Mouse (Mus musculus): Measurements from ENCODE around the gene Mzf1. TPM values are rescaled to one million over a fixed set of nuclear protein-coding genes. Genes with fewer than 3 reads are reported as not detected.

Mzf1 gene
- total and polyA plus RNA-seq, 2 experiments from 2014 or later, result 0.83 to 8.4 TPM

GRCm38 (mm10) chr7:13039181-13039580 lies 15.4 kb downstream of the Mzf1 start:
- TF ChIP-seq EP300 (IDR thresholded peaks at IDR 0.05; ENCODE audit: low read depth), result no peak

GRCm38 (mm10) chr7:13038621-13039169 lies 15.9 kb downstream of the Mzf1 start:
- Histone ChIP-seq H3K36me3 (replicated peaks; ENCODE audit: control insufficient read depth, insufficient read depth, low read length) (peaks cover 8% of the 10 kb centered on the region), H3K9ac (replicated peaks; ENCODE audit: low read depth, low read length) (peak overlapping the region; percentile 98), H3K4me2 (ENCODE audit: low read depth, low read length) (peak overlapping the region; percentile 87), H3K27me3 (ENCODE audit: control insufficient read depth, insufficient read depth, low read length) (peaks cover 10% of the 10 kb centered on the region), H3K4me3 (ENCODE audit: low read depth, low read length) (peak overlapping the region; percentile 92), H3K27ac (ENCODE audit: low read depth) (peak overlapping the region; percentile 100), H3K9me3 (replicated peaks; ENCODE audit: control insufficient read depth, low read length) (no peaks in the 10 kb centered on the region), H3K4me1 (ENCODE audit: control insufficient read depth, insufficient read depth) (peaks cover 31% of the 10 kb centered on the region)
- DNase-seq (ENCODE audit: low spot score), result peak; percentile 39
- no peak for ATAC-seq (ENCODE audit: insufficient read depth, low read depth)
- WGBS, result 9% methylated on average over 15 of the region's 15 CpGs
- TF ChIP-seq EP300 (IDR thresholded peaks at IDR 0.05; ENCODE audit: low read depth), result 0 out of 2 replicates have a peak, but pooled peaks have one; percentile 16
- TF ChIP-seq CTCF (IDR thresholded peaks at IDR 0.05; ENCODE audit: low read depth), result no peak

More at GRCm38 (mm10) chr7:13039181-13039580, 15.4 kb downstream of the Mzf1 start:
- H3K4me1 ChIP-seq (ENCODE audit: control insufficient read depth, insufficient read depth), result peaks cover 30% of the 10 kb centered on the region
- H3K27me3 ChIP-seq (ENCODE audit: control insufficient read depth, insufficient read depth, low read length), result peaks cover 15% of the 10 kb centered on the region
- peak overlapping the region; percentile 87 for H3K4me2 ChIP-seq (ENCODE audit: low read depth, low read length)
- peak overlapping the region; percentile 100 for H3K27ac ChIP-seq (ENCODE audit: low read depth)
- ATAC-seq (ENCODE audit: insufficient read depth, low read depth) (no peak), DNase-seq (ENCODE audit: low spot score) (no peak)
- peak overlapping the region; percentile 98 for H3K9ac ChIP-seq (replicated peaks; ENCODE audit: low read depth, low read length)
- no peaks in the 10 kb centered on the region for H3K9me3 ChIP-seq (replicated peaks; ENCODE audit: control insufficient read depth, low read length)
- WGBS, result 50% methylated on average over 1 of the region's 1 CpGs
- peaks cover 8% of the 10 kb centered on the region for H3K36me3 ChIP-seq (replicated peaks; ENCODE audit: control insufficient read depth, insufficient read depth, low read length)
- peak overlapping the region; percentile 92; the same call in 1 of the 2 replicates for H3K4me3 ChIP-seq (ENCODE audit: low read depth, low read length)

- no peaks in the 10 kb centered on the region for H3K9me3 ChIP-seq (replicated peaks; ENCODE audit: control insufficient read depth, low read length)
- WGBS, result under 1% methylated on average over 65 of the region's 65 CpGs
- peak within 1 kb of the TSS; percentile 87 for H3K4me2 ChIP-seq (ENCODE audit: low read depth, low read length)
- peak within 1 kb of the TSS; percentile 98 for H3K9ac ChIP-seq (replicated peaks; ENCODE audit: low read depth, low read length)
- TF ChIP-seq EP300 (IDR thresholded peaks at IDR 0.05; ENCODE audit: low read depth) (0 out of 2 replicates have a peak, but pooled peaks have one; percentile 24), CTCF (IDR thresholded peaks at IDR 0.05; ENCODE audit: low read depth) (no peak)
- H3K4me3 ChIP-seq (ENCODE audit: low read depth, low read length), result peak within 1 kb of the TSS; percentile 92
- H3K36me3 ChIP-seq (replicated peaks; ENCODE audit: control insufficient read depth, insufficient read depth, low read length), result peaks cover 8% of the 10 kb centered on the region
- DNase-seq (ENCODE audit: low spot score) (peak; percentile 95), ATAC-seq (ENCODE audit: insufficient read depth, low read depth) (peak; percentile 92)
- peaks cover 32% of the 10 kb centered on the region for H3K4me1 ChIP-seq (ENCODE audit: control insufficient read depth, insufficient read depth)
- peak within 1 kb of the TSS; percentile 100 for H3K27ac ChIP-seq (ENCODE audit: low read depth)
- H3K27me3 ChIP-seq (ENCODE audit: control insufficient read depth, insufficient read depth, low read length), result peaks cover 3% of the 10 kb centered on the region; the same call in 1 of the 2 replicates
These were observed 16.5 kb downstream of the Mzf1 start, which contains the start of gene Ube2m for GRCm38 (mm10) chr7:13037901-13038555. Gene Ube2m, minus strand, starts transcription at chr7:13038275.

GRCm38 (mm10) chr7:13037366-13037765 lies 17.2 kb downstream of the Mzf1 start:
- ATAC-seq (ENCODE audit: insufficient read depth, low read depth) (no peak), DNase-seq (ENCODE audit: low spot score) (no peak)
- H3K27ac ChIP-seq (ENCODE audit: low read depth), result peak overlapping the region; percentile 100
- TF ChIP-seq CTCF (IDR thresholded peaks at IDR 0.05; ENCODE audit: low read depth), result no peak
- no peak for TF ChIP-seq EP300 (IDR thresholded peaks at IDR 0.05; ENCODE audit: low read depth)
- H3K27me3 ChIP-seq (ENCODE audit: control insufficient read depth, insufficient read depth, low read length), result no peaks in the 10 kb centered on the region; the same call in 1 of the 2 replicates
- no peaks in the 10 kb centered on the region for H3K9me3 ChIP-seq (replicated peaks; ENCODE audit: control insufficient read depth, low read length)
- under 1% methylated on average over 32 of the region's 33 CpGs for WGBS
- peaks cover 15% of the 10 kb centered on the region for H3K36me3 ChIP-seq (replicated peaks; ENCODE audit: control insufficient read depth, insufficient read depth, low read length)
- peak overlapping the region; percentile 92 for H3K4me3 ChIP-seq (ENCODE audit: low read depth, low read length)
- H3K4me1 ChIP-seq (ENCODE audit: control insufficient read depth, insufficient read depth), result peaks cover 32% of the 10 kb centered on the region
- peak overlapping the region; percentile 87 for H3K4me2 ChIP-seq (ENCODE audit: low read depth, low read length)
- peak overlapping the region; percentile 98 for H3K9ac ChIP-seq (replicated peaks; ENCODE audit: low read depth, low read length)

- 17% methylated on average over 4 of the region's 4 CpGs for WGBS
- Histone ChIP-seq H3K36me3 (replicated peaks; ENCODE audit: control insufficient read depth, insufficient read depth, low read length) (peaks cover 21% of the 10 kb centered on the region), H3K4me1 (ENCODE audit: control insufficient read depth, insufficient read depth) (peaks cover 32% of the 10 kb centered on the region), H3K9ac (replicated peaks; ENCODE audit: low read depth, low read length) (peak overlapping the region; percentile 98), H3K4me2 (ENCODE audit: low read depth, low read length) (peak overlapping the region; percentile 87), H3K4me3 (ENCODE audit: low read depth, low read length) (peak overlapping the region; percentile 92), H3K9me3 (replicated peaks; ENCODE audit: control insufficient read depth, low read length) (no peaks in the 10 kb centered on the region), H3K27me3 (ENCODE audit: control insufficient read depth, insufficient read depth, low read length) (no peaks in the 10 kb centered on the region; the same call in 1 of the 2 replicates), H3K27ac (ENCODE audit: low read depth) (peak overlapping the region; percentile 100)
- no peak for TF ChIP-seq CTCF (IDR thresholded peaks at IDR 0.05; ENCODE audit: low read depth)
- no peak for TF ChIP-seq EP300 (IDR thresholded peaks at IDR 0.05; ENCODE audit: low read depth)
- DNase-seq (ENCODE audit: low spot score) (no peak), ATAC-seq (ENCODE audit: insufficient read depth, low read depth) (no peak)
These were observed 17.8 kb downstream of the Mzf1 start for GRCm38 (mm10) chr7:13036806-13037205.
